Mouse (Mus musculus): ENCODE measurements around the gene D16Ertd472e. TPM values are rescaled to one million over a fixed set of nuclear protein-coding genes. Genes with fewer than 3 reads are reported as not detected.

D16Ertd472e gene
- polyA plus RNA-seq, 1 experiment, result 41.7 TPM

DNA sequence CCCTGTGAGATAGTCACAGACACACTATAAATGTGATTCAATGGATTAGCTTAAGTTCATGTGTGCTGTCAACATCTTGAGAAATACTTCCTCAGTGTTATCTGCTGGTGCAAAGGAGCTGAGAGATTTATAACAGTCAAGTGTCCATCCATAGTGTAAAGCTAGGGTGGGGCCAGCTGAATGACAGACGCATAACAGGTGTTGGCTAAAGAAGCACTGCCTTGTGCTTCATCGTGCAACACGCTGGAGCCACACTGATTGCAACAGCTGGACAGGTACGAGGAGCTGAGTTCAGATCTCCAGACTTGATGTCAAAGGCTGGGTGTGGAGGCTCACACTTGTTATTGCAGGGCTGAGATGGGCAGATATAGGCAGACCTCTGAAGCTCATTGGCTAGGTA, 7.5 kb upstream of the D16Ertd472e start:
- no peaks in the 10 kb centered on the region for H3K27me3 ChIP-seq (ENCODE audit: control insufficient read depth, insufficient read depth, low read length)
- TF ChIP-seq CTCF (IDR thresholded peaks at IDR 0.05; ENCODE audit: control insufficient read depth, insufficient read depth, insufficient replicate concordance, low read depth, low read length) (no peak), POLR2A (IDR thresholded peaks at IDR 0.05; ENCODE audit: control insufficient read depth, low read depth, low read length) (no peak)
- no peaks in the 10 kb centered on the region for H3K36me3 ChIP-seq (ENCODE audit: control insufficient read depth, insufficient read depth, low read length)
- H3K27ac ChIP-seq (ENCODE audit: control insufficient read depth, insufficient read depth, low read depth, low read length), result no peak overlapping the region
- no peak overlapping the region for H3K4me3 ChIP-seq (ENCODE audit: control insufficient read depth, low read depth, low read length)
- H3K4me1 ChIP-seq (ENCODE audit: control insufficient read depth, insufficient read depth, low read length), result no peaks in the 10 kb centered on the region

GRCm38 (mm10) chr16:78580387-78580786, 3.9 kb upstream of the D16Ertd472e start:
- no peaks in the 10 kb centered on the region for H3K27me3 ChIP-seq (ENCODE audit: control insufficient read depth, insufficient read depth, low read length)
- no peak for TF ChIP-seq CTCF (IDR thresholded peaks at IDR 0.05; ENCODE audit: control insufficient read depth, insufficient read depth, insufficient replicate concordance, low read depth, low read length)
- TF ChIP-seq POLR2A (IDR thresholded peaks at IDR 0.05; ENCODE audit: control insufficient read depth, low read depth, low read length), result no peak
- no peak overlapping the region for H3K4me3 ChIP-seq (ENCODE audit: control insufficient read depth, low read depth, low read length)
- peaks cover 2% of the 10 kb centered on the region; the same call in 1 of the 2 replicates for H3K4me1 ChIP-seq (ENCODE audit: control insufficient read depth, insufficient read depth, low read length)
- H3K36me3 ChIP-seq (ENCODE audit: control insufficient read depth, insufficient read depth, low read length), result no peaks in the 10 kb centered on the region
- H3K27ac ChIP-seq (ENCODE audit: control insufficient read depth, insufficient read depth, low read depth, low read length), result no peak overlapping the region

DNA sequence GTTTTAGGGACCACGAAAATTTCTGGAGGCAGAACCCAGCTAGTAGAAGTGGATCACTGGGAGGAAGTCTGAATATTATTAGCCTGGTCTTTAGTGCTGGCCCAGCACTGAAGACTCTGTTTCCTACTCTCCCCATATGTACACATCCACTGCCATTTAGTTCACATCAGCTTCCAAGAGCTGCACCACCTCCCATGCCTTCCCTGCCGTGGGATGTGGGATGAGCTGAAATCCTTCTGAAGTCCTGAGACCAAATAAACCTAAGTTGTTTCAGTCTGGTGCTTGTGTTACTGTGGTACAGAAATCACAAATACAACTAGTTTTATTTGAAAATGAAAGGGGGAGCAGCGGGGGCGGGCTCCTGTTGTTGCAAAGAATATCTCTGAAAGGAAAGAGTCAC, 2.9 kb upstream of the D16Ertd472e start:
- Histone ChIP-seq H3K27me3 (ENCODE audit: control insufficient read depth, insufficient read depth, low read length) (no peaks in the 10 kb centered on the region), H3K27ac (ENCODE audit: control insufficient read depth, insufficient read depth, low read depth, low read length) (no peak overlapping the region), H3K4me1 (ENCODE audit: control insufficient read depth, insufficient read depth, low read length) (peaks cover 4% of the 10 kb centered on the region), H3K36me3 (ENCODE audit: control insufficient read depth, insufficient read depth, low read length) (no peaks in the 10 kb centered on the region), H3K4me3 (ENCODE audit: control insufficient read depth, low read depth, low read length) (no peak overlapping the region)
- TF ChIP-seq POLR2A (IDR thresholded peaks at IDR 0.05; ENCODE audit: control insufficient read depth, low read depth, low read length) (no peak), CTCF (IDR thresholded peaks at IDR 0.05; ENCODE audit: control insufficient read depth, insufficient read depth, insufficient replicate concordance, low read depth, low read length) (no peak)

DNA sequence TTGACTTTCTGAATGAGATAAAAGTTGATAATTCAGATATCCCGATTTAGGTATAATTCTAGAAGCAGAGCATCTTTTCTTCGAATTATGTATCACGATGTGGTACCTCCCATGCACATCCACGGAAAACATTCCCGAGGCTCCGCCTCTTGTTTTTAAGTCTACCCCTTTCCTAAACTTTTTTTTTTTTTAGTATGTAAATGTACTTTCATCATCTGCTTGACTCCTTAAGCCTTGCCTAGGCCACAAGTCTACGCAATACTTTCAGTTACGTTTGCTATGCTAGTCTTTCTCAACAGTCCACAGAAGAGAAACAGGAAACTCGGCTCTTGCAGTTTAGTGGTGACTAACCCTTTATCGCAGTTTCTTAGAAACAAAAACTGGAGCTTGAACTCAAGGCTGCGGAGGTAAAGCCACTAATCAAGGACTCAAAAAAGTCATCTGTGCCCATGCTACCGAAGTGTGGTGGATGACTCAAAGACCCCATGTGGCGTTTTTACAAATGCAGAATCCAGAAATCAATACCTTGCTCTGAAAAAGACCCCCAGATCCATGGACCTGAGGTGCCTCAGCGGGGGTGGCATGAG, 670 bp upstream of the D16Ertd472e start:
- Histone ChIP-seq H3K27ac (ENCODE audit: control insufficient read depth, insufficient read depth, low read depth, low read length) (peak overlapping the region; percentile 37; the same call in 1 of the 2 replicates), H3K27me3 (ENCODE audit: control insufficient read depth, insufficient read depth, low read length) (no peaks in the 10 kb centered on the region), H3K4me1 (ENCODE audit: control insufficient read depth, insufficient read depth, low read length) (peaks cover 4% of the 10 kb centered on the region), H3K36me3 (ENCODE audit: control insufficient read depth, insufficient read depth, low read length) (no peaks in the 10 kb centered on the region; the same call in 1 of the 2 replicates), H3K4me3 (ENCODE audit: control insufficient read depth, low read depth, low read length) (peak overlapping the region; percentile 87; the same call in 1 of the 2 replicates)
- TF ChIP-seq CTCF (IDR thresholded peaks at IDR 0.05; ENCODE audit: control insufficient read depth, insufficient read depth, insufficient replicate concordance, low read depth, low read length) (no peak), POLR2A (IDR thresholded peaks at IDR 0.05; ENCODE audit: control insufficient read depth, low read depth, low read length) (no peak)

DNA sequence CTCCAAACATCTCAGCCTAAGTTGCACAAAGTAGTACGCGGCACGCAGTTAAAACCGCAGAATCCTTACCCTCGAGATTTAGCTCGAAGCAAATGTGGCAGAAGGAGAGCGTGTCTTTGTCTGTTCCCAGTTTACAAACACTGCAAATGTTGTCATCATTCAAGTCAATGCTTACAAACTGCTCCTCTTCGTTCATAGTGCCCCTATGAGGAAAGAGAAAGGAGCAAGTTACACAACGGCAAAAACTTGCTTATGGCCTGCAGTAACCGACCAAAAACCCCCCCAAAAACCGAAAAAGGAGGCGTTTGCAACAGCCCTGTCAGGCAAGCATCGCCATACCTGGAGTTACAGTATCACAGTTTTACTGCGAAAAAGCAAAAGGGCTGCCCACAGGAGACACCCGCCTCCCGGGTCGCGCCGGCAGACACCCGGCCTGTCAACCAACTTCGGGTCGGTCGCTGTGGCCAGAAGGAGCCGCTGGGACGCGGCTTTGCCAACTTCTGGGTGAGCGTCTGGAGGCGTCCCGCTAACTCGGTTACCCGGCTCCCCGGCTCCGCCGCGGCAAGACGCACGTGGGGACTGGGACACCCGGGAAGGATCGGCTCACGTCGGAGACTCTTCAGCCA, 543 bp downstream of the D16Ertd472e start:
- TF ChIP-seq CTCF (IDR thresholded peaks at IDR 0.05; ENCODE audit: control insufficient read depth, insufficient read depth, insufficient replicate concordance, low read depth, low read length) (no peak), POLR2A (IDR thresholded peaks at IDR 0.05; ENCODE audit: control insufficient read depth, low read depth, low read length) (no peak)
- Histone ChIP-seq H3K27ac (ENCODE audit: control insufficient read depth, insufficient read depth, low read depth, low read length) (peak overlapping the region; percentile 50; the same call in 1 of the 2 replicates), H3K4me3 (ENCODE audit: control insufficient read depth, low read depth, low read length) (peak overlapping the region; percentile 87), H3K27me3 (ENCODE audit: control insufficient read depth, insufficient read depth, low read length) (no peaks in the 10 kb centered on the region), H3K36me3 (ENCODE audit: control insufficient read depth, insufficient read depth, low read length) (no peaks in the 10 kb centered on the region; the same call in 1 of the 2 replicates), H3K4me1 (ENCODE audit: control insufficient read depth, insufficient read depth, low read length) (peaks cover 4% of the 10 kb centered on the region)

DNA sequence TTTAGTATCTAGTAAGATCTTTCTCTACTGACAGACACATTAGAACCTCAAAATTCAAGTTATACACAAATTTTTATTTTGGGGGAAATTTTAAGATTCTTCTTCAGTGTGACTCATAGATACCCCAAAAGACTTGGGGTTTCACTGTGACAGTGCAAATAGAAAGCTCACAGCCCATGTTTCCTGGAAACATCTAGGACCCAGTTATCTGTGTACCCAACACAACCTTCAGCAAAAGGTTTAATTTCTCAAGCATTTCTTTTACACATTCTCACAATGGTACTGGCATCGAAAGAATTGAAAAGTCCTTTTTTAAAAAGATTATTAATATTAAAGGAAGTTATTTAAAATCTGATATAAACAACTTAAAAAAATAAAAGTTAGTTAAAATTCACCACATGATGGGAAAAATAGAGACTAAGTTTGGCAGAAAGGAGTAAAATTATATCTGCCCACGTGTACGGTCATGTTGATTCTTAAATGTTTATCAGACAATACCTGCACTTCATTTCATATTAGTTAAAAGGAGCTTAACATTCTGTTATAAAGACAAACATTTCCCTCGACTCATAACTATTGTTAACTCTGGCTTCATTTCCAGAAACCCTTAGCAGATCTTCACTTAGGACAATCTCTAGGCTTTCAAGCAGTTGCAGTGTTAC, 1.2 kb downstream of the D16Ertd472e start:
- Histone ChIP-seq H3K4me1 (ENCODE audit: control insufficient read depth, insufficient read depth, low read length) (peaks cover 4% of the 10 kb centered on the region), H3K36me3 (ENCODE audit: control insufficient read depth, insufficient read depth, low read length) (no peaks in the 10 kb centered on the region; the same call in 1 of the 2 replicates), H3K4me3 (ENCODE audit: control insufficient read depth, low read depth, low read length) (peak overlapping the region; percentile 87), H3K27ac (ENCODE audit: control insufficient read depth, insufficient read depth, low read depth, low read length) (no peak overlapping the region), H3K27me3 (ENCODE audit: control insufficient read depth, insufficient read depth, low read length) (no peaks in the 10 kb centered on the region)
- TF ChIP-seq POLR2A (IDR thresholded peaks at IDR 0.05; ENCODE audit: control insufficient read depth, low read depth, low read length), result no peak
- TF ChIP-seq CTCF (IDR thresholded peaks at IDR 0.05; ENCODE audit: control insufficient read depth, insufficient read depth, insufficient replicate concordance, low read depth, low read length), result no peak

DNA sequence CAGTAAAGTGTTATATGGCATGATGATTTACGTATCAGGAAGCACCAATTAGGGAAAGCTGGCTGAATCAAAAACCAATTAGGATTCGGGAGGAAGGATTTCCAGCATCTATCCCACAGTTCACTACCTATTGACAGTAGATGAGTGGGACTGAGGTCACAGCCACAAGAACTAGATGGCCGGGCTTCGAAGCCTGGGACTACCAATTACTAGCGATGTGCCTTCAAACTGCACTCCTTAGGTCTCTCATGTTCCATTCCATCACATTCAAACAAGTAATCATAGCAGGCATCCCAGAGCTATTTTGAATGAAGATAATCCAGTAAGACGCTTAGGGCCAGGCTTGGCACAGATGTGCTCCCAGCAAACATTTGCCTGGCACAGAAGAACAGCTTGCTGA, 2.3 kb downstream of the D16Ertd472e start:
- no peaks in the 10 kb centered on the region; the same call in 1 of the 2 replicates for H3K36me3 ChIP-seq (ENCODE audit: control insufficient read depth, insufficient read depth, low read length)
- H3K4me3 ChIP-seq (ENCODE audit: control insufficient read depth, low read depth, low read length), result no peak overlapping the region
- no peaks in the 10 kb centered on the region for H3K27me3 ChIP-seq (ENCODE audit: control insufficient read depth, insufficient read depth, low read length)
- no peak for TF ChIP-seq POLR2A (IDR thresholded peaks at IDR 0.05; ENCODE audit: control insufficient read depth, low read depth, low read length)
- TF ChIP-seq CTCF (IDR thresholded peaks at IDR 0.05; ENCODE audit: control insufficient read depth, insufficient read depth, insufficient replicate concordance, low read depth, low read length), result no peak
- peaks cover 4% of the 10 kb centered on the region for H3K4me1 ChIP-seq (ENCODE audit: control insufficient read depth, insufficient read depth, low read length)
- H3K27ac ChIP-seq (ENCODE audit: control insufficient read depth, insufficient read depth, low read depth, low read length), result no peak overlapping the region
